Mouse (Mus musculus): ENCODE measurements around the gene Intu. TPM values are rescaled to one million over a fixed set of nuclear protein-coding genes. Genes with fewer than 3 reads are reported as not detected.

The Intu gene
- total RNA-seq, 2 experiments from 2014 or later = 7.0 to 8.8 TPM

- no peak for DNase-seq (ENCODE audit: low spot score in 2 of 2)
These were observed 3.9 kb upstream of the Intu start for GRCm38 (mm10) chr3:40527218-40527617.

GRCm38 (mm10) chr3:40527976-40528950 lies 2.8 kb upstream of the Intu start:
- DNase-seq (ENCODE audit: low spot score in 2 of 2) = no peak

GRCm38 (mm10) chr3:40528958-40529357 lies 2.1 kb upstream of the Intu start:
- DNase-seq (ENCODE audit: low spot score in 2 of 2) = no peak

- no peak for DNase-seq (ENCODE audit: low spot score in 2 of 2)
These were observed 241 bp upstream of the Intu start for GRCm38 (mm10) chr3:40530845-40531244.

- DNase-seq (ENCODE audit: low spot score in 2 of 2) = no peak
These were observed 1.2 kb downstream of the Intu start for GRCm38 (mm10) chr3:40532256-40532655.

GRCm38 (mm10) chr3:40534141-40534540 lies 3.1 kb downstream of the Intu start:
- peak in 1 of 2 experiments; percentile 11 for DNase-seq (ENCODE audit: low spot score in 2 of 2)

GRCm38 (mm10) chr3:40540567-40541554 lies 9.8 kb downstream of the Intu start:
- peak; percentile 85 to 93 for DNase-seq (ENCODE audit: low spot score in 2 of 2)

- DNase-seq (ENCODE audit: low spot score in 2 of 2) = no peak
These were observed 15.5 kb downstream of the Intu start for GRCm38 (mm10) chr3:40546621-40547020.

- no peak for DNase-seq (ENCODE audit: low spot score in 2 of 2)
These were observed 121.9 kb downstream of the Intu start for GRCm38 (mm10) chr3:40652941-40653352.

- DNase-seq (ENCODE audit: low spot score in 2 of 2) = no peak
These were observed 122.5 kb downstream of the Intu start for GRCm38 (mm10) chr3:40653582-40653981.

- DNase-seq (ENCODE audit: low spot score in 2 of 2) = no peak
These were observed 122.9 kb downstream of the Intu start for GRCm38 (mm10) chr3:40654028-40654427.

GRCm38 (mm10) chr3:40655571-40655970 lies 124.5 kb downstream of the Intu start:
- DNase-seq (ENCODE audit: low spot score in 2 of 2) = no peak

- DNase-seq (ENCODE audit: low spot score in 2 of 2) = no peak
These were observed 125.3 kb downstream of the Intu start for GRCm38 (mm10) chr3:40656339-40656738.

GRCm38 (mm10) chr3:40660231-40660630 lies 129.1 kb downstream of the Intu start:
- DNase-seq (ENCODE audit: low spot score in 2 of 2) = no peak

GRCm38 (mm10) chr3:40666109-40666508 lies 135.0 kb downstream of the Intu start:
- no peak for DNase-seq (ENCODE audit: low spot score in 2 of 2)

GRCm38 (mm10) chr3:40666861-40667719 lies 136.0 kb downstream of the Intu start:
- DNase-seq (ENCODE audit: low spot score in 2 of 2) = peak; percentile 32 to 76

GRCm38 (mm10) chr3:40668889-40669288 lies 137.8 kb downstream of the Intu start:
- no peak for DNase-seq (ENCODE audit: low spot score in 2 of 2)

- DNase-seq (ENCODE audit: low spot score in 2 of 2) = no peak
These were observed 138.3 kb downstream of the Intu start for GRCm38 (mm10) chr3:40669395-40669794.

- no peak for DNase-seq (ENCODE audit: low spot score in 2 of 2)
These were observed 142.4 kb downstream of the Intu start for GRCm38 (mm10) chr3:40673515-40673914.

- no peak for DNase-seq (ENCODE audit: low spot score in 2 of 2)
These were observed 143.9 kb downstream of the Intu start for GRCm38 (mm10) chr3:40674873-40675405.

All from layer of hippocampus, adult 18-20 months (tissue).